Mouse (Mus musculus) midbrain, embryonic 11.5 days (tissue): ENCODE measurements at regions not wholly inside any gene's neighbourhood (a gene's known extent, or its start where the extent isn't known, plus 50 kb on each side); places are given as distances from the start of the nearest gene placed in this dataset.
"Not testable (repeated sequence)": the region's sequence is repeated elsewhere in the genome, so short reads cannot be mapped to it uniquely, and the experiment has no call there.

Source experiments
- ATAC-seq: fragments of 200-750 bp; cut with Nextera tagmentation; 2 replicates; pipeline ENCODE4 v1.8.0; 2017; ENCODE audit warnings: moderate TSS enrichment, moderate library complexity; ENCODE audit not compliant: low FRiP score
- DNase-seq: peaks from one replicate; pipeline ENCODE4 v3.0.0; 2015; ENCODE audit warnings: low spot score; ENCODE audit errors: missing footprints
- H3K27ac ChIP-seq: fragments of 300-500 bp; sonication (generic); 2 replicates; pipeline ENCODE4 v1.5.1; 2014; ENCODE audit warnings: low read depth, low read length
- H3K27me3 ChIP-seq: fragments of 300-500 bp; sonication (generic); 2 replicates; pipeline ENCODE4 v1.6.1; 2014; ENCODE audit warnings: mild to moderate bottlenecking, low read length, moderate library complexity, mixed read lengths; ENCODE audit not compliant: control insufficient read depth, insufficient read depth
- H3K36me3 ChIP-seq: fragments of 300-500 bp; sonication (generic); 2 replicates; pipeline ENCODE4 v1.6.1; 2014; ENCODE audit warnings: mild to moderate bottlenecking, low read length, moderate library complexity, mixed read lengths; ENCODE audit not compliant: control insufficient read depth, insufficient read depth
- H3K4me1 ChIP-seq: fragments of 300-500 bp; sonication (generic); 2 replicates; pipeline ENCODE4 v1.6.1; 2014; ENCODE audit warnings: low read length; ENCODE audit not compliant: control insufficient read depth, insufficient read depth
- H3K4me2 ChIP-seq: fragments of 300-500 bp; sonication (generic); 2 replicates; pipeline ENCODE4 v1.6.1; 2014; ENCODE audit warnings: mild to moderate bottlenecking, moderate library complexity
- H3K4me3 ChIP-seq: fragments of 300-500 bp; sonication (generic); 2 replicates; pipeline ENCODE4 v1.5.1; 2014; ENCODE audit warnings: low read depth, low read length
- H3K9ac ChIP-seq: fragments of 300-500 bp; sonication (generic); 2 replicates; pipeline ENCODE4 v1.6.1; 2014; ENCODE audit warnings: low read length
- H3K9me3 ChIP-seq: fragments of 300-500 bp; sonication (generic); 2 replicates; pipeline ENCODE4 v1.6.1; 2016; ENCODE audit warnings: low read length; ENCODE audit not compliant: control insufficient read depth
- WGBS: fragments of 180-500 bp; shearing (Covaris S2); extraction: QIAGEN DNeasy Blood & Tissue Kit; methylation state at CpG from one replicate; pipeline ENCODE4 v1.1.7; 2014; 5-methylcytosine and 5-hydroxymethylcytosine counted together

- WGBS: 81% methylated on average over 7 of the region's 7 CpGs
- H3K4me2 ChIP-seq: no peak overlapping the region
- H3K4me1 ChIP-seq: no peaks in the 10 kb centered on the region
- no peak overlapping the region for H3K4me3 ChIP-seq
- no peak for ATAC-seq
- no peak overlapping the region for H3K9ac ChIP-seq
- no peaks in the 10 kb centered on the region for H3K9me3 ChIP-seq
- no peaks in the 10 kb centered on the region for H3K36me3 ChIP-seq
- no peaks in the 10 kb centered on the region for H3K27me3 ChIP-seq
- DNase-seq: peak; percentile 73
- no peak overlapping the region for H3K27ac ChIP-seq
Observed at GRCm38 (mm10) chr17:15620746-15621694, 56.9 kb upstream of the Prdm9 start.

- H3K36me3 ChIP-seq: no peaks in the 10 kb centered on the region
- H3K4me1 ChIP-seq: no peaks in the 10 kb centered on the region
- peak; percentile 87 for DNase-seq
- 6% methylated on average over 2 of the region's 2 CpGs for WGBS
- no peaks in the 10 kb centered on the region for H3K9me3 ChIP-seq
- H3K9ac ChIP-seq: no peak overlapping the region
- H3K4me2 ChIP-seq: no peak overlapping the region
- ATAC-seq: no peak
- H3K27ac ChIP-seq: no peak overlapping the region
- H3K27me3 ChIP-seq: no peaks in the 10 kb centered on the region
- H3K4me3 ChIP-seq: no peak overlapping the region
Observed at GRCm38 (mm10) chr17:15622913-15623312, 58.8 kb upstream of the Prdm9 start.

GRCm38 (mm10) chr17:15630792-15631191 lies 66.6 kb upstream of the Prdm9 start:
- no peak overlapping the region for H3K4me2 ChIP-seq
- H3K36me3 ChIP-seq: no peaks in the 10 kb centered on the region
- H3K27me3 ChIP-seq: no peaks in the 10 kb centered on the region
- no peak overlapping the region for H3K9ac ChIP-seq
- ATAC-seq (no peak), DNase-seq (no peak)
- no peaks in the 10 kb centered on the region for H3K4me1 ChIP-seq
- WGBS: 83% methylated on average over 5 of the region's 5 CpGs
- no peaks in the 10 kb centered on the region for H3K9me3 ChIP-seq
- H3K27ac ChIP-seq: no peak overlapping the region
- no peak overlapping the region for H3K4me3 ChIP-seq

GRCm38 (mm10) chr17:15631626-15632025 lies 67.5 kb upstream of the Prdm9 start:
- Histone ChIP-seq H3K9ac (no peak overlapping the region), H3K27me3 (no peaks in the 10 kb centered on the region), H3K4me3 (no peak overlapping the region), H3K4me2 (no peak overlapping the region), H3K27ac (no peak overlapping the region), H3K9me3 (no peaks in the 10 kb centered on the region), H3K36me3 (no peaks in the 10 kb centered on the region), H3K4me1 (no peaks in the 10 kb centered on the region)
- DNase-seq (no peak), ATAC-seq (no peak)
- 27% methylated on average over 11 of the region's 11 CpGs for WGBS

- Histone ChIP-seq H3K4me2 (no peak overlapping the region), H3K4me1 (no peaks in the 10 kb centered on the region), H3K9ac (no peak overlapping the region), H3K27ac (no peak overlapping the region), H3K27me3 (no peaks in the 10 kb centered on the region), H3K4me3 (no peak overlapping the region), H3K9me3 (no peaks in the 10 kb centered on the region), H3K36me3 (no peaks in the 10 kb centered on the region)
- ATAC-seq (no peak), DNase-seq (no peak)
- WGBS: 48% methylated on average over 1 of the region's 1 CpGs
Observed at GRCm38 (mm10) chr17:15632090-15632489, 67.9 kb upstream of the Prdm9 start.

- 74% methylated on average over 12 of the region's 12 CpGs for WGBS
Observed at GRCm38 (mm10) chr17:15639111-15639865, 65.5 kb upstream of the Chd1 start.

GRCm38 (mm10) chr17:15640776-15641175 lies 64.0 kb upstream of the Chd1 start:
- no peak for DNase-seq
- H3K27me3 ChIP-seq: no peaks in the 10 kb centered on the region
- no peak overlapping the region for H3K9ac ChIP-seq
- H3K4me3 ChIP-seq: no peak overlapping the region
- ATAC-seq: no peak
- no peaks in the 10 kb centered on the region for H3K9me3 ChIP-seq
- no peaks in the 10 kb centered on the region for H3K36me3 ChIP-seq
- H3K27ac ChIP-seq: no peak overlapping the region
- H3K4me1 ChIP-seq: no peaks in the 10 kb centered on the region
- no peak overlapping the region for H3K4me2 ChIP-seq
- WGBS: 89% methylated on average over 3 of the region's 3 CpGs

More at GRCm38 (mm10) chr17:15639111-15639865, 65.5 kb upstream of the Chd1 start:
- H3K9me3 ChIP-seq, DNase-seq, H3K9ac ChIP-seq, H3K36me3 ChIP-seq, H3K4me3 ChIP-seq, H3K4me1 ChIP-seq, ATAC-seq, H3K4me2 ChIP-seq, H3K27ac ChIP-seq, H3K27me3 ChIP-seq: not testable (repeated sequence)

- Histone ChIP-seq H3K4me3 (no peak overlapping the region), H3K36me3 (no peaks in the 10 kb centered on the region), H3K9me3 (no peaks in the 10 kb centered on the region), H3K27ac (no peak overlapping the region), H3K4me1 (no peaks in the 10 kb centered on the region), H3K4me2 (no peak overlapping the region), H3K27me3 (no peaks in the 10 kb centered on the region), H3K9ac (no peak overlapping the region)
- ATAC-seq (no peak), DNase-seq (no peak)
- 91% methylated on average over 3 of the region's 3 CpGs for WGBS
Observed at GRCm38 (mm10) chr17:15641764-15642163, 63.0 kb upstream of the Chd1 start.

GRCm38 (mm10) chr17:15646768-15647167 lies 58.0 kb upstream of the Chd1 start:
- H3K36me3 ChIP-seq: no peaks in the 10 kb centered on the region
- WGBS: 75% methylated on average over 1 of the region's 1 CpGs
- H3K27me3 ChIP-seq: no peaks in the 10 kb centered on the region
- no peaks in the 10 kb centered on the region for H3K4me1 ChIP-seq
- no peak overlapping the region for H3K4me3 ChIP-seq
- H3K9me3 ChIP-seq: no peaks in the 10 kb centered on the region
- DNase-seq: no peak
- no peak overlapping the region for H3K9ac ChIP-seq
- H3K27ac ChIP-seq: no peak overlapping the region
- ATAC-seq: no peak
- H3K4me2 ChIP-seq: no peak overlapping the region
